21 mouse cellular contexts compared by ENCODE assay signal in the genomic region with DNA sequence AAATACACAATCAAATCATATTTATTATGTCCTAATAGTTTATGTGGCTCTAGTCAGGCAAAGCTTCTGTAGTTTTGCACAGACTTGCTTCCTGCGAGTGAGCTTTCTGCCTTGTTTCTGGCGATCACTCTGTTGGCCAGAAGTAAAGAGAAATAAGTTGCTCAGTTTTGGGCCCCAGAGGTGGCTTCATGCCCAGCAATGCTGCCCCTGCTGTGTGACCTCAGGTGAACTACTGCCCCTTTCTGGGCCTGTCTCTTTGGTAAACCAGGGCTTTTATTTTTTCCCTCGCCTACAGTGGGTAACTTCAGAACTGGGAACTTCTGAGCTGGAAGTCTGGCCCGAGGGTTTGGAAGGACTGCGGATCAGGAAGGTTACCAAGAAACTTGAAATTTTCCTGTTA. TPM values are rescaled to one million over a fixed set of nuclear protein-coding genes. Genes with fewer than 3 reads are reported as not detected.
DNase-seq lines count a peak whose midpoint lies in the region; ATAC-seq and TF ChIP-seq lines count a peak whose summit lies in the region.
"Had no signal": no experiment of that assay in that cellular context is flagged by ENCODE, and none has a peak within 500 bp of the region (broad histone marks: within the 10 kb centered on the region; RNA-seq: fewer than 3 reads in every experiment).

No protein-coding gene starts in this region.

- H3K36me3 ChIP-seq in heart, embryonic 13.5 days: no peaks in the 10 kb centered on the region
- no peaks in the 10 kb centered on the region for H3K36me3 ChIP-seq in thymus, adult 2 months (ENCODE audit: control insufficient read depth, insufficient read depth, low read length)
- H3K36me3 ChIP-seq: heart, embryonic 10.5 days; limb, embryonic 13.5 days; liver, embryonic 15.5 days had no signal

- no peak for TF ChIP-seq CTCF in layer of hippocampus, adult 2 months (conservative IDR thresholded peaks at IDR 0.05)
- no peak for TF ChIP-seq CTCF in thymus, adult 2 months (IDR thresholded peaks at IDR 0.05; ENCODE audit: borderline replicate concordance, control insufficient read depth, extremely low read depth, insufficient read depth, low read length, poor library complexity)

- H3K9ac ChIP-seq in heart, embryonic 13.5 days: no peak overlapping the region
- H3K9ac ChIP-seq: limb, embryonic 13.5 days; liver, embryonic 15.5 days had no signal

- H3K27ac ChIP-seq in heart, embryonic 13.5 days (replicated peaks): peak overlapping the region; percentile 24; the same call in 1 of the 2 replicates
- peak overlapping the region; percentile 69 for H3K27ac ChIP-seq in layer of hippocampus, adult 2 months
- peak overlapping the region; percentile 50; the same call in 1 of the 2 replicates for H3K27ac ChIP-seq in thymus, adult 2 months (ENCODE audit: control insufficient read depth, insufficient read depth, low read length)
- H3K27ac ChIP-seq: limb, embryonic 13.5 days; stomach, postnatal 0 days had no signal

- peaks cover 28% of the 10 kb centered on the region for H3K4me1 ChIP-seq in heart, embryonic 13.5 days
- peaks cover 7% of the 10 kb centered on the region for H3K4me1 ChIP-seq in thymus, adult 2 months (replicated peaks; ENCODE audit: control insufficient read depth, insufficient read depth, low read length)
- H3K4me1 ChIP-seq: liver, embryonic 15.5 days had no signal

- 0 out of 2 replicates have a peak, but pooled peaks cover 3% of the 10 kb centered on the region for H3K27me3 ChIP-seq in heart, embryonic 13.5 days (replicated peaks)
- H3K27me3 ChIP-seq in thymus, adult 2 months (ENCODE audit: control insufficient read depth, insufficient read depth, low read length): no peaks in the 10 kb centered on the region
- H3K27me3 ChIP-seq: limb, embryonic 13.5 days; liver, embryonic 15.5 days had no signal

- no peak overlapping the region for H3K4me2 ChIP-seq in heart, embryonic 13.5 days
- H3K4me2 ChIP-seq: limb, embryonic 13.5 days; liver, embryonic 15.5 days had no signal

- no peak for DNase-seq in heart, adult 18-20 months
- no peak for DNase-seq in layer of hippocampus, adult 2 months (ENCODE audit: low spot score in 2 of 2)
- no peak for DNase-seq in layer of hippocampus, postnatal 36 days
- no peak for DNase-seq in thymus, adult 2 months
- DNase-seq in thymus, postnatal 4 days: no peak
- DNase-seq in cerebellum, postnatal 4 days (ENCODE audit: low spot score in 2 of 2): no peak
- DNase-seq in adrenal gland, postnatal 10 days: no peak
- DNase-seq: B cell, adult 2 months; cerebellum, adult 11 months; gastrocnemius, postnatal 14 days; heart, postnatal 36 days; kidney, adult 9 months; kidney, postnatal 4 days; midbrain, embryonic 14.5 days; right cerebral cortex, postnatal 4 days had no signal

- 76% methylated on average over 5 of the region's 5 CpGs for WGBS in heart, embryonic 13.5 days
- WGBS in thymus, adult 2 months: 63% methylated on average over 5 of the region's 5 CpGs

- H3K9me3 ChIP-seq in heart, embryonic 13.5 days: no peaks in the 10 kb centered on the region
- H3K9me3 ChIP-seq: heart, embryonic 10.5 days; limb, embryonic 13.5 days; liver, embryonic 15.5 days had no signal

- no peak for ATAC-seq in heart, embryonic 13.5 days (ENCODE audit: extremely low read depth, insufficient number of reproducible peaks, low FRiP score, low TSS enrichment)
- ATAC-seq: inflammation-experienced regulatory T-cells, adult 6 months had no signal

- TF ChIP-seq POLR2A in thymus, adult 2 months (IDR thresholded peaks at IDR 0.05; ENCODE audit: control insufficient read depth, extremely low read depth, insufficient read depth, low read length, poor library complexity): no peak

- H3K4me3 ChIP-seq in heart, embryonic 13.5 days: no peak overlapping the region
- no peak overlapping the region for H3K4me3 ChIP-seq in layer of hippocampus, adult 2 months
- H3K4me3 ChIP-seq in thymus, adult 2 months (ENCODE audit: control insufficient read depth, insufficient read depth, low read length): no peak overlapping the region
- H3K4me3 ChIP-seq: heart, embryonic 10.5 days; limb, embryonic 13.5 days; liver, embryonic 15.5 days had no signal

RNA-seq across cellular contexts. Expression of gene Cpne2, which starts 16.3 kb away (rescaled TPM):
- 5.2 and 6.1 TPM in 2 replicates for polyA plus RNA-seq in heart, embryonic 13.5 days (2015; fragmentation: Nextera tagmentation; extraction: Ambion mirVana)
- total RNA-seq in heart, adult 18-20 months (2021): 1 to 10 TPM; 3.8 to 3.9 TPM
- total RNA-seq in layer of hippocampus, adult 2 months (2021): 10 to 100 TPM; 29.3 to 35.0 TPM
- 10 to 100 TPM; 37.8 to 44.4 TPM for total RNA-seq in layer of hippocampus, postnatal 36 days (2021)
- 28.1 and 35.3 TPM in 2 replicates for polyA plus RNA-seq in thymus, adult 2 months (2012; rRNA removed)
- total RNA-seq in adrenal gland, postnatal 10 days (2021): 10 to 100 TPM; 12.6 to 16.6 TPM

RNA-seq across cellular contexts. Expression of gene Rspry1, which starts 52.7 kb away (rescaled TPM):
- polyA plus RNA-seq in heart, embryonic 13.5 days (2015; fragmentation: Nextera tagmentation; extraction: Ambion mirVana): 21.6 and 22.9 TPM in 2 replicates
- 10 to 100 TPM; 10.9 to 11.7 TPM for total RNA-seq in heart, adult 18-20 months (2021)
- 10 to 100 TPM; 25.8 to 26.1 TPM for total RNA-seq in layer of hippocampus, adult 2 months (2021)
- total RNA-seq in layer of hippocampus, postnatal 36 days (2021): 10 to 100 TPM; 26.1 to 27.0 TPM
- 13.6 and 14.9 TPM in 2 replicates for polyA plus RNA-seq in thymus, adult 2 months (2012; rRNA removed)
- total RNA-seq in adrenal gland, postnatal 10 days (2021): 10 to 100 TPM; 20.2 to 23.8 TPM

RNA-seq across cellular contexts. Expression of gene Fam192a, which starts 52.8 kb away (rescaled TPM):
- 32.4 and 33.1 TPM in 2 replicates for polyA plus RNA-seq in heart, embryonic 13.5 days (2015; fragmentation: Nextera tagmentation; extraction: Ambion mirVana)
- total RNA-seq in heart, adult 18-20 months (2021): 10 to 100 TPM; 19.7 to 22.0 TPM
- total RNA-seq in layer of hippocampus, adult 2 months (2021): 10 to 100 TPM; 38.6 to 45.6 TPM
- 10 to 100 TPM; 37.5 to 43.0 TPM for total RNA-seq in layer of hippocampus, postnatal 36 days (2021)
- polyA plus RNA-seq in thymus, adult 2 months (2012; rRNA removed): 28.3 and 31.5 TPM in 2 replicates
- 10 to 100 TPM; 32.2 to 40.6 TPM for total RNA-seq in adrenal gland, postnatal 10 days (2021)
